Mouse (Mus musculus) telencephalon, adult 2 months (tissue): ENCODE measurements at regions not wholly inside any gene's neighbourhood (a gene's known extent, or its start where the extent isn't known, plus 50 kb on each side); places are given as distances from the start of the nearest gene placed in this dataset.
"Not testable (repeated sequence)": the region's sequence is repeated elsewhere in the genome, so short reads cannot be mapped to it uniquely, and the experiment has no call there.

ENCODE experiments used
- DNase-seq: peaks from one replicate; pipeline ENCODE4 v3.0.0-alpha.2; 2011; ENCODE audit warnings: low read depth, low spot score

DNA sequence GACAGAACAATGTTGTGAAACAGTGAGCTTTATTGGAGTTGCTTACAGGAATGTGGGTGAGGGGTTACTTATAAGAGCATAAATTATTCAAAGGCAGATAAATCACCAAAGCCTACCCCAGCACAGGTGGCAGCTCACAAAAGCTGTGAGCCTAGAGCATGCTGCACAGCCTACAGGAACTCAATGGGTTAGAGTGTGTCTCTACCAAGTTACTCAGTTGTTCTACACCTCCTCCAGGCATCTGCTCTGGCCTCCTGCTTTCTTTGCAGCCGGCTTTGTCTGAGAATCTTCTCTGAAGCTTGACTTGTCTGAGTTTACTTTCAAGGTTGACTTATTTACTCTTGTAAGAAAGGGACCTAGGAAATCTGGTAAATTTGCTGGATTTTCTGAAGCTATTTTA lies 336.5 kb downstream of the Fscb start:
- DNase-seq, result peak; percentile 31

DNA sequence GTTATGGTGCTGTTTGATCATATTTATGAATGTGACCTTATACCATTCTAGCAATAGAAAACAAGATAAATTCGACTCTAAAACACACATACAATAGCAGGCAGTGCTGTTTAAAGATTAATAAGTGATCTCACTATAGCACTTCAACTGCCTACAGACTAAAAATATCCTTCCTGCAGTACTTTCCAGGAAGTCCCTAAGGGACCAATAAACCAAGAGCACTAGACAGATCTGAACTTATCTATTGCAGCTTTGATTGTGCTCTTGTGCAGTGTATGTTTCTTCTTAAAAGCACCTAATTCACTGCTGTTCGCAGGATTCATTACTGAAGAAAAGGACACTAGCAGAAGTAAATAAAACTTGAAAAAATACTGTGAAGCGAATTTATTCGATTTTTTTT lies 358.1 kb downstream of the Fscb start:
- no peak for DNase-seq

DNA sequence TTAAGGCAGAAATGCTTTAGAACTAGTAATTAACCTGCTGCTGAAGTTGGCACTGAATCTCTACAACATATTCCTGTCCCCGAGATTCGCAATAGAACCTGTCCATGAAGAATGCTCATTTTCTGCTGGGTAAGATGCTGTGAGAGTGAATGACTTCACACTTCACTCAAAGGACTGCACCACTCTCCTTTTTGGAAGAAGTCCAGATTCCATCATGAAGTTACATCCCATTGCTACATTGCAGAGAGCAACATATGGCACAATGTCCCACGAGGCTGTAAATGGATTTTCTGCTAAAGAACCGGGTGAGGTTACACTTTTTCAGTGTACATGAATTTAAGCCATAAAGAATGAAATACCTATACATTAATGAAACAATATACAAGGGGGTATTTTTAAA lies 360.0 kb downstream of the Fscb start:
- DNase-seq, result no peak

DNA sequence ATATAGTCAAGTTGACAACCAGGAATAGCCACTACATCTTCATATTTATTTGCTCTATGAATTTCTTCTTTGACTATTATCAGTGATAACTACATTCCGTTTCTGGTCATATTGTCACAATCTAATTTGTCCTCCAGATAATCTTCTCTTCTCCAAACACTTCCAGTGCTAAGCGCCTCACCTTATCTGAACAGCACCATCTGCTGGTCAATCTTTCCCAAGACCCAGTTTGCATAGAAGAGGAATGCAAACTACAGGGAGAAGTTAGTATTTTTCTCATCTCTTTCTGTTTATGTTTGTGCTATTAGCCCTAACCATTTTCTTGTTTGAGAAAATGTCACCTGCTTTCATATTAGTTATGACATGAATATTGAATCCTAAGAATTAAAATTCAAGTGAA lies 370.3 kb downstream of the Fscb start:
- peak; percentile 26 for DNase-seq

DNA sequence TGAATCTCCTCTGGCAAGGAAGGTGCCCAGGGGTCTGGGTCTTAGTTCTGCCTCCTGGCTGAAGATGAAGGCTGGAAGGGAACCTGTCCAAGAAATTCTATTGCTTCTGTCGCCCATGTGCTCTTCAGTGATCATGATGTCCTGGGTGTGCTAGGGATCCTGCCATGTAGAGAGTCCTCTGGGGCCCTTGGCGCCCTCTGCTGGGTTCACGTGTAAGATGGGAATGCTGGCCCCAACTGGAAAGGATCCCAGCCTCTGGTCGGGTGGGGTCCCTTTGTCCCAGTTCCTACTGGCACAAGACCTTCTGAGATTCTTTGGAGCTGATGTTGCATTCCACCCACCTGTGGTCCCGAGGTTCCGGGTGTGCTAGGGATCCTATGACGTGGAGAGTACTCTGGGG lies 397.7 kb downstream of the Fscb start:
- DNase-seq, result no peak

DNA sequence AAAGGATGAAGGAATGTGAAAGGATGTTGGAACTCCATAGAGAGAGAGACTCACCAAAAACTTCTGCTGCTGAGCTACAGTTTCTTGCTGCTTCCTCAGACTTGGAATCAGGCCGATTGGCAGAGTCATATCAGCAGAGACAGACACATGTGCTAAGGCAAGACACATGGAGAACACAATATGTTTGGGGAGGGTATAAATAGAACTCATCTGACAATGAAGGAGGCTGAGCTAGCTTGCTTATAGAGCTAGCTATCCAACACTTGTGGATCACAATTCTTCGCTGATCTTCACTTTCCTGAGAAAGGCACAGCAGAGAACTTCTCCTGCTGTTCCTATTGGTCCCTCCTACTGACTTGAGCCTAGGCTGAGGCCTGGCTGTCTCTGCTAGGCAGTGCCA lies 429.0 kb downstream of the Fscb start:
- peak; percentile 29 for DNase-seq

DNA sequence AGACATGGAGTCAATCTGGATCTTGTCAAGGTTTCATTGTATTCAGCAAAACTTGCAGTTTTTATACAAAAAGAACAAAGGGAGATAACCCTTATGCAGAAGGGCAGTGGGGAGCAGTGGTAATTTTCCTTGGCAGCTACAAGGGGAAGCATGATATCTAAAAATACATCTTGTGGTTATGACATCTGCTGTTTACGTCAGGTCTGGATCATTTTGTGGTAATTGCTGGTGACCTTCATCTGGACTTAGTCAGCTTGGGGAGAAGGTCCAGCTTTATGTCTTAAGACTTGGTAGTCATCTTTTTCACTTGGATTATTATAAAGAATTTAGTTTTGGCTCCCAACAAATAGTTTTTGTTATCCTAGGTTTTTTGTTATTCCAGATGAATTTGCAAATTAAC lies 465.9 kb downstream of the Fscb start:
- not testable (repeated sequence) for DNase-seq
